Mouse (Mus musculus) embryonic facial prominence, embryonic 14.5 days (tissue): Measurements from ENCODE around the gene Gap43. TPM values are rescaled to one million over a fixed set of nuclear protein-coding genes. Genes with fewer than 3 reads are reported as not detected.
A peak's percentile ranks its signal among the peaks of the same experiment; 100 is the strongest.
"Not testable (repeated sequence)": the region's sequence is repeated elsewhere in the genome, so short reads cannot be mapped to it uniquely, and the experiment has no call there.

Source experiments
- ATAC-seq: fragments of 200-750 bp; cut with Nextera tagmentation; 2 replicates; pipeline ENCODE4 v1.8.0; 2017; ENCODE audit warnings: low read depth, moderate number of reproducible peaks, moderate TSS enrichment
- DNase-seq: peaks from one replicate; pipeline ENCODE4 v3.0.0-alpha.2; 2015; ENCODE audit warnings: low spot score
- H3K27ac ChIP-seq: fragments of 300-500 bp; sonication (generic); replicated peaks from 2 replicates; pipeline ENCODE4 v1.5.1; 2014; ENCODE audit warnings: low read depth, mild to moderate bottlenecking, low read length, moderate library complexity
- H3K27me3 ChIP-seq: fragments of 300-500 bp; sonication (generic); replicated peaks from 2 replicates; pipeline ENCODE4 v1.6.1; 2014; ENCODE audit warnings: low read length; ENCODE audit not compliant: control insufficient read depth, insufficient read depth
- H3K36me3 ChIP-seq: fragments of 300-500 bp; sonication (generic); 2 replicates; pipeline ENCODE4 v1.6.1; 2014; ENCODE audit warnings: low read length, mixed read lengths; ENCODE audit not compliant: control insufficient read depth, insufficient read depth
- H3K4me1 ChIP-seq: fragments of 300-500 bp; sonication (generic); 2 replicates; pipeline ENCODE4 v1.6.1; 2014; ENCODE audit warnings: antibody characterized with exemption, low read length; ENCODE audit not compliant: control insufficient read depth, insufficient read depth
- H3K4me2 ChIP-seq: fragments of 300-500 bp; sonication (generic); 2 replicates; pipeline ENCODE4 v1.6.1; 2014; ENCODE audit warnings: low read depth, mild to moderate bottlenecking, low read length, moderate library complexity, mixed read lengths
- H3K4me3 ChIP-seq: fragments of 300-500 bp; sonication (generic); 2 replicates; pipeline ENCODE4 v1.5.1; 2014; ENCODE audit warnings: low read depth, mild to moderate bottlenecking, low read length
- H3K9ac ChIP-seq: fragments of 300-500 bp; sonication (generic); 2 replicates; pipeline ENCODE4 v1.6.1; 2014; ENCODE audit warnings: low read depth, mild to moderate bottlenecking, low read length, moderate library complexity, mixed read lengths
- H3K9me3 ChIP-seq: fragments of 300-500 bp; sonication (generic); 2 replicates; pipeline ENCODE4 v1.6.1; 2016; ENCODE audit warnings: low read length; ENCODE audit not compliant: control insufficient read depth
- WGBS: fragments of 180-500 bp; shearing (Covaris S2); extraction: QIAGEN DNeasy Blood & Tissue Kit; methylation state at CpG from one replicate; pipeline ENCODE4 v1.1.7; 2014; 5-methylcytosine and 5-hydroxymethylcytosine counted together
- polyA plus RNA-seq: library from polyadenylated mRNA; unstranded; fragments of >200 nt; fragmentation: Nextera tagmentation; extraction: Ambion mirVana; gene quantifications from 2 replicates; pipeline ENCODE4 v1.2.1, GENCODE M21; 2014

Gap43 gene
- 141 and 149 TPM in 2 replicates for polyA plus RNA-seq

DNA sequence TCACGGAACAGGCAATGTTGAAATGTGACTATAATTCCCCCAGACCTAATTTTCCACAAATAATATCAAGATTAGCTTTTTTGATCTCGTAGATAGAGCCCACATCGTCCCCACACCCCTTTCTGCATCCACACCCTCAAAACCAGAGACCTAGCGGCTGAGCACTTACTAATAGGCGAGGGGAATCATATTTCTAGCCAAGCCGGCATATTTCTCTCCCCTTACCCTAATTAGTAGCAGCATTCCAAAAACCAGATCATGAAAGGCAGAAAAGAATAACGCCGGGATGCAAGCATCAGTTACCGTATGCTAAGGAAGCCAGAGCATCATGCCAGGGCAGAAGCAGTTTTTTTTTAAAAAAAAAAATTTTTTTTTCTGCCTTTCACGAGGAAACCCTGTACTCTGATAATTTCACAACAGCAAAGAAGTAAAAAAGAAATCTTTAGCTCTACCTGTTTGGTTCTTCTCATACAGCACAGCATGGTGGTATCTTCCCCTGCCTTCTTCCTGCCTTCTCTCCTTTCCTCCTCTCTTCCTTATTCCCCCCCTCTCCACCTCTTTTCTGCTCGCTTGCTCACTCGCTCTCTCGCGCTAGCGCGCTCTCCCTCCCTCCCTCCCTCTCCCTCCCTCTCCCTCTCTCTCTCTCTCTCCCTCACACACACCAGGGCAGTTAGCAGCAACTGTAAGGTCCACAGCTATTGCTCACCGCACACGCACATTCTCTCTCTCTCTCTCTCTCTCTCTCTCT lies at the start of gene Gap43:
TSS of gene Gap43 (minus strand) at position 631 of the 748 bp plus-strand sequence.
- WGBS = under 1% methylated on average over 17 of the region's 18 CpGs
- peak; percentile 73 for DNase-seq

DNA sequence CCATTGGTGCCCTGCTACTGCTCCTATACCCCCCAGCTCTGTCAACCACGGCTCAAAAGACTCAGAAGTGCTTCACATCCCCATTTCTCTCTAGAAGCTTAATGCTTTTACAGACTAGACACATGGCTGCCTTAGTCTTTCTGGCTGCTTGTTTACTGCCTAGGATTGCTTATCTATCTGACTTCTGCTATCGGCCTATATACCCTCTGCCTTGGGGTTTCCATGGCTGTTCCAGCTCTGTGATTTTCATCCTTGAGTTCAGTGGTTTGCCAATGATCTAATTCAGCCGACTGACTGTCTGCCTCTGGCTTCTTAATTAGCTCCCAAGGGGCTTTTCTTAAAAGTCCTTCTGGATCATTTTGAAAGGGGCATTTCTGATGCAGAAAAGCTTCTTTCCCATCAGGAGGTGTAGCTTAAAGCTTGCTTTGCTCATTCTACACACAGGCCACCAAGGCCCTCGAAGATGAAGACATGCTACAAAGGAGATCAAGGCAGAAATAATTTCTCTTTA lies 40.9 kb upstream of the Gap43 start:
- H3K4me3 ChIP-seq = no peak overlapping the region
- no peak overlapping the region for H3K4me2 ChIP-seq
- H3K27ac ChIP-seq = no peak overlapping the region
- 41% methylated on average over 4 of the region's 4 CpGs for WGBS
- H3K36me3 ChIP-seq = no peaks in the 10 kb centered on the region
- no peaks in the 10 kb centered on the region for H3K27me3 ChIP-seq
- DNase-seq (peak; percentile 49), ATAC-seq (no peak)
- no peak overlapping the region for H3K9ac ChIP-seq
- no peaks in the 10 kb centered on the region for H3K9me3 ChIP-seq
- H3K4me1 ChIP-seq = no peaks in the 10 kb centered on the region

More for the DNA sequence above, at the start of gene Gap43:
- Histone ChIP-seq H3K4me1 (peaks cover 29% of the 10 kb centered on the region), H3K4me2 (peak within 1 kb of the TSS; percentile 75), H3K4me3 (peak within 1 kb of the TSS; percentile 51), H3K9me3 (no peaks in the 10 kb centered on the region), H3K27ac (peak within 1 kb of the TSS; percentile 52), H3K27me3 (no peaks in the 10 kb centered on the region; the same call in 1 of the 2 replicates), H3K36me3 (no peaks in the 10 kb centered on the region), H3K9ac (peak within 1 kb of the TSS; percentile 62)
- peak; percentile 85 for ATAC-seq

DNA sequence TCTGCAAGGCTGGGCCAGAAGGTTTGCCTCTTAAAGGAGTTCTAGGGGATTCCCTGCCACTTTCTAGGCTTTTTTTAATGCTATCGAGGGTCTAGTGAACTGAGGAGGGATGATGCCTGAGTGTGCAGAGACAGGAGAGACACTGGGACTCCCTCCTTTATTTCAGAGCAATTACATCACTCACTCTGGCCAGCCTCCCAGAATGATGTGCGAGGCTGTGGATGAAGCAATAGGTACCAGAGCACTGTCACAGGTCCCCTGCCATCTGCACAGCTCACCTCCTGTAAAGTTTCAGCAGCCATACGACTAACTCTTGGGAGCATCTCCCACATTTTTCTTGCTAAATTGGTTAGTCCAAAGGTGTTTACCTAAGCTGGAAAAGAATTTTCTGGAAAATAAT lies 40.2 kb upstream of the Gap43 start:
- DNase-seq (peak; percentile 33), ATAC-seq (peak; percentile 70)
- Histone ChIP-seq H3K9ac (no peak overlapping the region), H3K4me1 (no peaks in the 10 kb centered on the region), H3K36me3 (no peaks in the 10 kb centered on the region), H3K27ac (no peak overlapping the region), H3K4me2 (no peak overlapping the region), H3K9me3 (no peaks in the 10 kb centered on the region), H3K4me3 (no peak overlapping the region), H3K27me3 (no peaks in the 10 kb centered on the region)
- WGBS = 57% methylated on average over 3 of the region's 3 CpGs

GRCm38 (mm10) chr16:42370148-42370547 lies 29.7 kb upstream of the Gap43 start:
- WGBS = 77% methylated on average over 6 of the region's 6 CpGs
- Histone ChIP-seq H3K9me3 (no peaks in the 10 kb centered on the region), H3K4me3 (no peak overlapping the region), H3K4me1 (no peaks in the 10 kb centered on the region), H3K36me3 (no peaks in the 10 kb centered on the region), H3K27me3 (no peaks in the 10 kb centered on the region), H3K4me2 (no peak overlapping the region), H3K9ac (no peak overlapping the region), H3K27ac (no peak overlapping the region)
- DNase-seq (no peak), ATAC-seq (no peak)

DNA sequence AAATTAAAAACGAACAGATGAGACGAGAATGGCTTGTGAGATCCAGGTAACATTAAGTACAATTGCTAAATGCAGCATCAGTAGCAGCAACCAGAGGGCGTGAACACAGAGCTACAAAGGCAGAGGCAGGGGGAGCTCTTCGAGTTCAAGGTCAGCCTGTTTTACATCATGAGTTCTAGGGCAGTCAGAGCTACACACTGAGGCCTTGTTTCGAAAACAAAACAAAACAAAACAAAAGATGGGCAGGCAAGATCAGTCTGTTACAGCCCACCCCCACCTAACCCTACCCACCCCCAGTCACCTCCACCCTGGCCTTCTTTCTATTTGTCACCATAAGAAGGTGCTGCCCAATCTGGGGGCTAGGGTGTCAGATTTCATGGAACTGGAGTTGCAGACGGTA lies 28.9 kb upstream of the Gap43 start:
- H3K36me3 ChIP-seq = no peaks in the 10 kb centered on the region
- WGBS = 85% methylated on average over 6 of the region's 6 CpGs
- H3K27me3 ChIP-seq = no peaks in the 10 kb centered on the region
- ATAC-seq (no peak), DNase-seq (no peak)
- H3K4me1 ChIP-seq = no peaks in the 10 kb centered on the region
- H3K9me3 ChIP-seq = no peaks in the 10 kb centered on the region
- no peak overlapping the region for H3K9ac ChIP-seq
- H3K4me3 ChIP-seq = no peak overlapping the region
- no peak overlapping the region for H3K27ac ChIP-seq
- H3K4me2 ChIP-seq = no peak overlapping the region

- no peak overlapping the region for H3K27ac ChIP-seq
- no peak overlapping the region for H3K4me2 ChIP-seq
- 89% methylated on average over 4 of the region's 4 CpGs for WGBS
- no peak overlapping the region for H3K4me3 ChIP-seq
- H3K36me3 ChIP-seq = no peaks in the 10 kb centered on the region
- no peak for DNase-seq
- H3K27me3 ChIP-seq = no peaks in the 10 kb centered on the region
- no peak for ATAC-seq
- no peaks in the 10 kb centered on the region for H3K4me1 ChIP-seq
- H3K9me3 ChIP-seq = no peaks in the 10 kb centered on the region
- H3K9ac ChIP-seq = no peak overlapping the region
Measured at GRCm38 (mm10) chr16:42360061-42360460, 19.6 kb upstream of the Gap43 start.

GRCm38 (mm10) chr16:42358058-42358457 lies 17.6 kb upstream of the Gap43 start:
- no peak for ATAC-seq
- WGBS = 87% methylated on average over 4 of the region's 4 CpGs
- H3K36me3 ChIP-seq = no peaks in the 10 kb centered on the region
- H3K4me1 ChIP-seq = no peaks in the 10 kb centered on the region
- H3K9me3 ChIP-seq = no peaks in the 10 kb centered on the region
- no peak overlapping the region for H3K4me2 ChIP-seq
- H3K9ac ChIP-seq = no peak overlapping the region
- no peaks in the 10 kb centered on the region for H3K27me3 ChIP-seq
- H3K4me3 ChIP-seq = no peak overlapping the region
- DNase-seq = no peak
- H3K27ac ChIP-seq = no peak overlapping the region

DNA sequence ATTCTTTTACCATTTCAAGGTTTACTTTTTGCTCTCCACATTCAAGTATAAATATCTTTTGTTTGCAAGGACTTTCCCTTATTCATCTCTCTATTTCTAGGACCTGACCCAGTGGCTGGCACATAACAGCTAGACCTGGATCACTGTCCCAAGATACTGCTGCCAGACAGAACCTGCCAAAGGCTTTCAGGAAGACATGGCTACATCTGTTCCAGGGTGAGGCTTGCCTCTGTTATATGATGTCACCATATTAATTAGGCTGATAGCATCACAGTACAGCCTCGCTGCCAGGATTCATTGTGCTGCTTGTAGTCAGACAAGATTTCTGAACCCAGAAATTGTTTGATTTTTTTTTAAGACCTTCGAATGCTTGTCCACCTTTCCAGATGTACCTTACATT lies 9.6 kb upstream of the Gap43 start:
- Histone ChIP-seq H3K4me1 (no peaks in the 10 kb centered on the region), H3K4me3 (no peak overlapping the region), H3K27ac (no peak overlapping the region), H3K9ac (no peak overlapping the region), H3K36me3 (no peaks in the 10 kb centered on the region), H3K4me2 (no peak overlapping the region), H3K27me3 (no peaks in the 10 kb centered on the region), H3K9me3 (no peaks in the 10 kb centered on the region)
- ATAC-seq (no peak), DNase-seq (no peak)
- 89% methylated on average over 2 of the region's 2 CpGs for WGBS

- DNase-seq (peak; percentile 4), ATAC-seq (peak; percentile 45; the same call in 1 of the 2 replicates)
- 4% methylated on average over 2 of the region's 3 CpGs for WGBS
- H3K9me3 ChIP-seq, H3K9ac ChIP-seq, H3K27me3 ChIP-seq, H3K36me3 ChIP-seq: not testable (repeated sequence)
- Histone ChIP-seq H3K4me2 (peak overlapping the region; percentile 75; the same call in 1 of the 2 replicates), H3K27ac (peak overlapping the region; percentile 44; the same call in 1 of the 2 replicates), H3K4me3 (peak overlapping the region; percentile 51; the same call in 1 of the 2 replicates), H3K4me1 (peaks cover 29% of the 10 kb centered on the region)
Measured at GRCm38 (mm10) chr16:42340865-42341264, 414 bp upstream of the Gap43 start.
